Mouse (Mus musculus) G1E (cell line): ENCODE results near the gene Rftn2.

ENCODE experiments used
- CTCF ChIP-seq: IDR thresholded peaks from 2 replicates; pipeline ENCODE4 v1.5.1; 2012; ENCODE audit warnings: low read depth, low read length, inconsistent platforms, mixed read lengths
- GATA1 ChIP-seq: IDR thresholded peaks from 2 replicates; pipeline ENCODE4 v1.6.1; 2012; ENCODE audit warnings: borderline replicate concordance, low read length, inconsistent platforms, mixed read lengths
- GATA2 ChIP-seq: IDR thresholded peaks from 2 replicates; pipeline ENCODE4 v1.6.1; 2012; ENCODE audit warnings: low read depth, low read length, inconsistent platforms, borderline replicate concordance
- POLR2AphosphoS5 ChIP-seq: IDR thresholded peaks from 2 replicates; pipeline ENCODE4 v1.6.1; 2012; ENCODE audit warnings: low read depth, low read length, inconsistent platforms; ENCODE audit not compliant: insufficient replicate concordance
- TAL1 ChIP-seq: conservative IDR thresholded peaks from 2 replicates; pipeline ENCODE4 v1.6.1; 2012; ENCODE audit warnings: low read depth, low read length, inconsistent platforms, mixed read lengths

GRCm38 (mm10) chr1:55133173-55133572 lies 93.4 kb downstream of the Rftn2 start:
- TF ChIP-seq CTCF (no peak), GATA1 (no peak), TAL1 (no peak), GATA2 (no peak), POLR2AphosphoS5 (no peak)
